Mouse (Mus musculus) heart, embryonic 16.5 days (tissue): ENCODE results near the gene Gm20458. TPM values are rescaled to one million over a fixed set of nuclear protein-coding genes. Genes with fewer than 3 reads are reported as not detected.
A peak's percentile ranks its signal among the peaks of the same experiment; 100 is the strongest.

Experiments
- ATAC-seq: fragments of 200-750 bp; cut with Nextera tagmentation; replicated peaks from 2 replicates; pipeline ENCODE4 v1.8.0; 2017; ENCODE audit warnings: moderate number of reproducible peaks; ENCODE audit not compliant: insufficient read depth, low FRiP score; ENCODE audit errors: extremely low read depth
- H3K27ac ChIP-seq: fragments of 300-500 bp; sonication (generic); 2 replicates; pipeline ENCODE4 v1.5.1; 2014; ENCODE audit warnings: mild to moderate bottlenecking, low read length, control low read depth, moderate library complexity
- H3K27me3 ChIP-seq: fragments of 300-500 bp; sonication (generic); 2 replicates; pipeline ENCODE4 v1.6.1; 2014; ENCODE audit warnings: low read length, mixed read lengths; ENCODE audit not compliant: control insufficient read depth, insufficient read depth
- H3K36me3 ChIP-seq: fragments of 300-500 bp; sonication (generic); 2 replicates; pipeline ENCODE4 v1.6.1; 2014; ENCODE audit not compliant: control insufficient read depth, insufficient read depth
- H3K4me1 ChIP-seq: fragments of 300-500 bp; sonication (generic); 2 replicates; pipeline ENCODE4 v1.6.1; 2014; ENCODE audit warnings: low read length, mixed read lengths; ENCODE audit not compliant: control insufficient read depth, insufficient read depth
- H3K4me2 ChIP-seq: fragments of 300-500 bp; sonication (generic); 2 replicates; pipeline ENCODE4 v1.6.1; 2014; ENCODE audit warnings: low read depth, mild to moderate bottlenecking, control low read depth, low read length
- H3K4me3 ChIP-seq: fragments of 300-500 bp; sonication (generic); 2 replicates; pipeline ENCODE4 v1.5.1; 2014; ENCODE audit warnings: mild to moderate bottlenecking, control low read depth, low read length
- H3K9ac ChIP-seq: fragments of 300-500 bp; sonication (generic); 2 replicates; pipeline ENCODE4 v1.6.1; 2014; ENCODE audit warnings: low read length, control low read depth
- H3K9me3 ChIP-seq: fragments of 300-500 bp; sonication (generic); replicated peaks from 2 replicates; pipeline ENCODE4 v1.6.1; 2016; ENCODE audit warnings: low read length; ENCODE audit not compliant: control insufficient read depth
- WGBS: fragments of 180-500 bp; shearing (Covaris S2); extraction: QIAGEN DNeasy Blood & Tissue Kit; methylation state at CpG from one replicate; pipeline ENCODE4 v1.1.7; 2014; 5-methylcytosine and 5-hydroxymethylcytosine counted together
- polyA plus RNA-seq: library from polyadenylated mRNA; unstranded; fragments of >200 nt; fragmentation: Nextera tagmentation; extraction: Ambion mirVana; gene quantifications from 2 replicates; pipeline ENCODE4 v1.2.1, GENCODE M21; 2015

Gm20458 gene
- polyA plus RNA-seq, 1 experiment from 2014 or later, result 12.1 TPM

GRCm38 (mm10) chr2:164431676-164432465, 28.9 kb upstream of the Gm20458 start:
- Histone ChIP-seq H3K9ac (peak overlapping the region; percentile 25), H3K4me1 (peaks cover 35% of the 10 kb centered on the region)
- ATAC-seq, result no peak

GRCm38 (mm10) chr2:164432541-164433191, 28.1 kb upstream of the Gm20458 start:
- ATAC-seq, result peak; percentile 49
- H3K4me3 ChIP-seq, result peak overlapping the region; percentile 17; the same call in 1 of the 2 replicates
- peaks cover 3% of the 10 kb centered on the region; the same call in 1 of the 2 replicates for H3K27me3 ChIP-seq
- H3K4me1 ChIP-seq, result peaks cover 38% of the 10 kb centered on the region
- peaks cover 12% of the 10 kb centered on the region for H3K36me3 ChIP-seq
- H3K4me2 ChIP-seq, result peak overlapping the region; percentile 53
- 21% methylated on average over 22 of the region's 22 CpGs for WGBS
- H3K27ac ChIP-seq, result peak overlapping the region; percentile 63
- H3K9me3 ChIP-seq, result no peaks in the 10 kb centered on the region
- peak overlapping the region; percentile 57 for H3K9ac ChIP-seq

More at GRCm38 (mm10) chr2:164431676-164432465, 28.9 kb upstream of the Gm20458 start:
- peaks cover 18% of the 10 kb centered on the region for H3K36me3 ChIP-seq
- no peaks in the 10 kb centered on the region for H3K9me3 ChIP-seq
- 69% methylated on average over 9 of the region's 9 CpGs for WGBS
- peaks cover 3% of the 10 kb centered on the region; the same call in 1 of the 2 replicates for H3K27me3 ChIP-seq
- no peak overlapping the region for H3K4me2 ChIP-seq
- H3K4me3 ChIP-seq, result no peak overlapping the region
- H3K27ac ChIP-seq, result peak overlapping the region; percentile 63; the same call in 1 of the 2 replicates

- Histone ChIP-seq H3K4me3 (no peak overlapping the region), H3K9ac (peak overlapping the region; percentile 25; the same call in 1 of the 2 replicates), H3K27me3 (peaks cover under 1% of the 10 kb centered on the region; the same call in 1 of the 2 replicates), H3K27ac (peak overlapping the region; percentile 63), H3K36me3 (peaks cover 9% of the 10 kb centered on the region), H3K4me1 (peaks cover 38% of the 10 kb centered on the region), H3K4me2 (peak overlapping the region; percentile 53; the same call in 1 of the 2 replicates), H3K9me3 (no peaks in the 10 kb centered on the region)
- no peak for ATAC-seq
- WGBS, result 69% methylated on average over 9 of the region's 9 CpGs
Observed at GRCm38 (mm10) chr2:164433278-164433895, 27.4 kb upstream of the Gm20458 start.

GRCm38 (mm10) chr2:164434681-164435080, 26.1 kb upstream of the Gm20458 start:
- Histone ChIP-seq H3K27me3 (no peaks in the 10 kb centered on the region; the same call in 1 of the 2 replicates), H3K4me2 (no peak overlapping the region), H3K27ac (no peak overlapping the region), H3K9ac (no peak overlapping the region), H3K4me3 (no peak overlapping the region), H3K4me1 (peaks cover 40% of the 10 kb centered on the region), H3K36me3 (no peaks in the 10 kb centered on the region), H3K9me3 (no peaks in the 10 kb centered on the region)
- no peak for ATAC-seq
- WGBS, result 64% methylated on average over 3 of the region's 3 CpGs

- H3K36me3 ChIP-seq, result no peaks in the 10 kb centered on the region
- no peak overlapping the region for H3K4me3 ChIP-seq
- ATAC-seq, result no peak
- H3K9me3 ChIP-seq, result no peaks in the 10 kb centered on the region
- H3K9ac ChIP-seq, result no peak overlapping the region
- no peaks in the 10 kb centered on the region; the same call in 1 of the 2 replicates for H3K27me3 ChIP-seq
- peaks cover 40% of the 10 kb centered on the region for H3K4me1 ChIP-seq
- H3K27ac ChIP-seq, result no peak overlapping the region
- WGBS, result 33% methylated on average over 5 of the region's 5 CpGs
- no peak overlapping the region for H3K4me2 ChIP-seq
Observed at GRCm38 (mm10) chr2:164435216-164436090, 25.3 kb upstream of the Gm20458 start.

- Histone ChIP-seq H3K4me2 (no peak overlapping the region), H3K9me3 (no peaks in the 10 kb centered on the region), H3K4me3 (no peak overlapping the region), H3K27me3 (no peaks in the 10 kb centered on the region; the same call in 1 of the 2 replicates), H3K4me1 (peaks cover 41% of the 10 kb centered on the region), H3K36me3 (no peaks in the 10 kb centered on the region), H3K27ac (peak overlapping the region; percentile 33), H3K9ac (0 out of 2 replicates have a peak overlapping the region, but pooled peaks have one; percentile 18)
- 30% methylated on average over 8 of the region's 8 CpGs for WGBS
- no peak for ATAC-seq
Observed at GRCm38 (mm10) chr2:164436215-164436913, 24.4 kb upstream of the Gm20458 start.

- Histone ChIP-seq H3K9ac (0 out of 2 replicates have a peak overlapping the region, but pooled peaks have one; percentile 18), H3K27ac (peak overlapping the region; percentile 33), H3K9me3 (no peaks in the 10 kb centered on the region), H3K27me3 (no peaks in the 10 kb centered on the region; the same call in 1 of the 2 replicates), H3K36me3 (no peaks in the 10 kb centered on the region), H3K4me3 (no peak overlapping the region), H3K4me2 (no peak overlapping the region), H3K4me1 (peaks cover 41% of the 10 kb centered on the region)
- ATAC-seq, result no peak
- WGBS, result 51% methylated on average over 3 of the region's 3 CpGs
Observed at GRCm38 (mm10) chr2:164436961-164437360, 23.8 kb upstream of the Gm20458 start.

GRCm38 (mm10) chr2:164437710-164438109, 23.1 kb upstream of the Gm20458 start:
- WGBS, result 68% methylated on average over 6 of the region's 6 CpGs
- H3K27ac ChIP-seq, result no peak overlapping the region
- H3K4me1 ChIP-seq, result peaks cover 36% of the 10 kb centered on the region
- no peaks in the 10 kb centered on the region for H3K9me3 ChIP-seq
- H3K36me3 ChIP-seq, result no peaks in the 10 kb centered on the region
- no peak overlapping the region for H3K4me3 ChIP-seq
- no peaks in the 10 kb centered on the region; the same call in 1 of the 2 replicates for H3K27me3 ChIP-seq
- ATAC-seq, result no peak
- H3K9ac ChIP-seq, result no peak overlapping the region
- no peak overlapping the region for H3K4me2 ChIP-seq
